Mouse (Mus musculus) bone marrow, adult 2 months (tissue): ENCODE measurements around the gene Setd2.

ENCODE experiments used
- CTCF ChIP-seq: fragments of 200-500 bp; IDR thresholded peaks from 2 replicates; pipeline ENCODE4 v1.5.1; 2011; ENCODE audit warnings: low read length, control low read depth; ENCODE audit not compliant: control insufficient read depth, insufficient read depth
- POLR2A ChIP-seq: fragments of 200-500 bp; IDR thresholded peaks from 2 replicates; pipeline ENCODE4 v1.6.1; 2011; ENCODE audit warnings: low read depth, mild to moderate bottlenecking, control low read depth, low read length, borderline replicate concordance; ENCODE audit not compliant: control insufficient read depth

DNA sequence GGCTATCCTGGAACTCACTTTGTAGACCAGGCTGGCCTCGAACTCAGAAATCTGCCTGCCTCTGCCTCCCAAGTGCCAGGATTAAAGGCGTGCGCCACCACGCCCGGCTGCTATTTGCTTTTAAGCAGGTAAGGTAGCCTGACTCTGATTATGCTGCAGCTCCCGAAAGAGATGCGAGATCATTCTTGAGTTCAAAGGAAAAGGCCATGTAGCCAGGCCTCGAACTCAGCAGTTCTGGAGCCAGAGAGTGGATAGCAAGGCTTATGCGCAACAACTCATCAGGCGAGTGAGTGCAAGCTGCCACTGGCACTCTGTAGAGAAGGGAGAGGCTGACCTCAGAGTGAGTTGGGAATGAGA lies 123.2 kb downstream of the Setd2 start:
- TF ChIP-seq CTCF (no peak), POLR2A (no peak)
